Mouse (Mus musculus) embryo, embryonic 11.5 days (tissue): Measurements from ENCODE around the gene Evi5.

Source experiments
- DNase-seq: peaks from one replicate; pipeline ENCODE4 v3.0.0-alpha.2; 2012; ENCODE audit warnings: low read depth, low spot score

The Evi5 gene

DNA sequence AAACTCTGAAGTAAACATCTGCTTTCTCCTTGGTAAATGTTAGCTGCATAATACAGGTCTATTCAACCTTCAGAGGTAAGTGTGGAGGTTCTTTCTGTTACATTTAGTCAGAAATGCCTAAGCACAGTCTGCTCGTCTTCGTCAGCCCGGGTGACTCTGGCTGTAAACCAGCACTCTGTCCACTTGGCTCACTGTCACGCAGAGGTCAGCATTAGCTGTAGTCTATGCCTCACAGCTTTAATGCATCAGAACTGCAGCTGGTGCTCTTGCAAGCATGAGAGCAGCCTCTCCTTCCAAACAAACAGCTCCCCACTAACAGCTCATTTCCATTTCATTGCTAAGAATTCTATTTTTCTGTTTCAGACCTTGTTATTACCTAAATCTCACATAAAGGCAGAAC, 67.4 kb downstream of the Evi5 start:
- DNase-seq: no peak

DNA sequence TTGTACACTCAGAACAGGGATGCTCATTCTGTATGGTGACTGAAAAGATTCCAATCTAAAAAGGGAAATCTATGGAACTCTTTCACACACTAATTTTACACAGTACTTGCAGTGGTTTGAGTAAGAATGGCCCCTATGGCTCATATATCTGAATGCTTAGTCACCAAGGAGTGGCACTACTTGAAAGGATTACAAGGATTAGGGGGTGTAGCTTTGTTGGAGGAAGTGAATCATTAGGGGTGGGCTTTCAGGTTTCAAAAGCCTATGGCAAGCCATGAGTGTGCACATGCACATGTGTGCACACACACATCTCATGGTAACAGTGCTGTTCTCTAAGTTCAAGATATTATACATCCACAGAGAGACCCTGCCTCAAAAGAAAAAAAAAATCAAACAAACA, 72.3 kb downstream of the Evi5 start:
- no peak for DNase-seq

DNA sequence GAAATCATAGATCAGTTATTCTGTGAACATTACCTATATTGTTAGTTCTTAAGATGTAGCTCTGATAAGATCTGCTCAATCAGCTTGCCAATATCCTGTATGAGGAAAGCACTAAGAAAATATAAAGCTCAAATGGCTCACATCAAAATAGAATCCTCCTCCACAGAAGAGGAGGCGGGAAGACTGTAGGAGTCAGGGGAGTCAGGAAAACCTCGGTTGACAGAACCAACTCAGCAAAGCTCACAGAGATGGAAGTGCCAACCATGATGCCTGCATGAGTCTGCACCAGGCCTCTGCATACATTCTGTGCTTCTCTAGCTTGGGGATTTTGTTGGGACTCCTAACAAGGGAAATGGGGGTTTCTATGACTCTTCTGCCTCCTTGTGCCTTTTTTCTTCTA, 73.7 kb downstream of the Evi5 start:
- no peak for DNase-seq

DNA sequence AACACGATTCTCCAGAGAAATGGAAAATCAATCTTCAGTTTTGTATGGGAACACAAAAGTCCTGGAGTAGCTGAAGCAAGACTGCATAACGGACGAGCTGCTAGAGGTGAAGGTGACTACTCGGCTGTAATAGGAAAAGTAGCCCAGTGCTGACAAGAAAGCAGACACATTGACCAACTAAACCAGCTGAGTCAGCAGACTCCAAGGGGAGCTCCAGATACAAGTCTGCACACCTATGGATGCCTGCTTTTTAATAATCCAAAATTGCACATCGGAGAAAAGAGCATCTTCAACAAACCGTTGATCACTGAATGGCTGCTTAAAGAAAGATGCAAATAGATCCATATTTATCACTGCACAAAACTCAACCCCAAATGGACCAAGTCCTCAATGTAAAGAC, 76.6 kb downstream of the Evi5 start:
- DNase-seq: no peak

DNA sequence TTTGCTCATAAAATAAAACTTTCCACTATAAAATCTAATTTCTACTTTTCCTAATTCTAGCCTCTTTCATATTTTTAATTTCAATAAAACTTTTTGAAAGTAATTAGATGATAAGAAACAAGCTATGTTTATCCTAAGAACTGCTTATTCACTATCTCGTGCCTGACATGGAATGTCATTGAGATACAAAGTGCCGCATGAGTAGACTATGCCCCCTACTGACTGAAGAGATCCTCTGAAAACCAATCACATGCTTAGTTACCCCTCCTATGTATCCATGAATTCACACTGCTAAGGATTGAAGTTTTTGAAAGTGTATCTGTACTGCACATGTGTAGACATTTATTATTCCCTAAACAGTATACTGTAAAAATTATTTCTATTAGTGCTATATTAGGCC, 81.0 kb downstream of the Evi5 start:
- DNase-seq: no peak

DNA sequence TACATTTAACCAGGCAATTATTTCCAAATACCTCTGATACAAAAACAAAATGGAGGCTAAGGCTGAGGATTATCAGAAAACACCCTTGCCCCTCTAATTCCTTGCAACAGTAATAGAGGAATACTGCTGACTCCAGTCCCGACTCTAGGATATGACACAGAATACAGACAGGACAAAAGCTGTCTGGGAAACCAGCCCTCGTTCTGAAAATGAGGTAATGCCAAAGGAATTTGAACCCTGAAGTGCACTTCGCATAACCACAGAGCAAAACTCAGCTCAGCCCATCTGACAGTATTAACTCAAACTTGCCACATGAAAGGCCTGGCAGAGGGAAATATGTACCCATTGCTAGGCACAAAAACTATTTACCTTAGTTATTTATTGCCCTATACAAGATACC, 81.6 kb downstream of the Evi5 start:
- DNase-seq: no peak

DNA sequence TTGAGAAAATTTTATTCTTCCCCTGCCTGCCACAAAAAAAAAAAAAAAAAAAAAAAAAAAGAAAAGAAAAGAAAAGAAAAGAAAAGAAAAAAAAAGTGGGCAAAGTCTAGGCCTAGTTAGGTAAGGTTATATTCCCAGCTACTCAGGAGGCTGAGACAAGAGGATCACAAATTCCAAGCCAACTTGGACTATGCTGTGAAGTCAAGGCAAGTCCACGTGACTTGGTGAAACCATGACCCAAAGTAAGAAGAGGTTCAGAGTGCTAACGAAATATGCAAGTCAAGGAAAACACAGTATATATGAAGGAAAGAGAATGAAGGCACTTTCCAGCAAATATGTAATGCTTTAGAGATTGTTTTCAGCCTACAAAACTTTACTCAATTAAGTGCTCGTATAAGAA, 82.4 kb downstream of the Evi5 start:
- DNase-seq: no peak

DNA sequence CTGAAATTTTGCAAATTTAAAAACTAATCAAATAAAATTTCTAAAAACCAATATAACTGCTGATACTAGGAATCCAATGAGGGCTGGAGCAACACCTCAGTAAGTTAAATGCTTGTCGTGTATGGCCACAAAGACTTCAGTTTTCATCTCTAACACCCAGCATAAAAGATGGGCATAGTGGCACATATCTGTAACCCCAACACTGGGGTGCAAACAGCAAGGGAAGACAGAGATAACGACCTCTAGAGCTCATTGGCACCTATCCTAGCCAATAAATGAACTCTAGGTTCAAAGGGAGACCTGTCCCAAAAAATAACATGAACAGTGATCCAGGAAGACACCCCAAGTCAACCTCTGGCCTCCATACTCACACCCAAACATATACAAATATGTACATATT, 82.9 kb downstream of the Evi5 start:
- no peak for DNase-seq

DNA sequence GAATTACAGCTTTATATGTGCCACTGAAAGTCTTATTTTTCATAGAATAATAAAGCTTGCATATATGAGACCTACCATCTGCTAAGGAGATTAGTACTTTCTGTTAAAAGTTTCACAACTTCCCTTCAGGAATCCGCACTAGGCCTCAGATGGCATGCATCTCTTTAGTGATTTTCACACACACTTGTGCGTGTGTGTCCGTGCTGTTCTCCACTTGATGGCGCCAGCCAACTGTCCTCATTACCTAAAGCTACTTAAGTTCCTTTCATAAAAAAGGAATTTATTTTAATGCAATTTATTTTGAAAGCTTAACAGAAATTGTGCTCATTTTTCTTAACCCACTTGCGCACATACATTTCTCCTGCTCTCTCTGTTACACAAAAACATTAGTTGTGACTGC, 85.4 kb downstream of the Evi5 start:
- DNase-seq: no peak

DNA sequence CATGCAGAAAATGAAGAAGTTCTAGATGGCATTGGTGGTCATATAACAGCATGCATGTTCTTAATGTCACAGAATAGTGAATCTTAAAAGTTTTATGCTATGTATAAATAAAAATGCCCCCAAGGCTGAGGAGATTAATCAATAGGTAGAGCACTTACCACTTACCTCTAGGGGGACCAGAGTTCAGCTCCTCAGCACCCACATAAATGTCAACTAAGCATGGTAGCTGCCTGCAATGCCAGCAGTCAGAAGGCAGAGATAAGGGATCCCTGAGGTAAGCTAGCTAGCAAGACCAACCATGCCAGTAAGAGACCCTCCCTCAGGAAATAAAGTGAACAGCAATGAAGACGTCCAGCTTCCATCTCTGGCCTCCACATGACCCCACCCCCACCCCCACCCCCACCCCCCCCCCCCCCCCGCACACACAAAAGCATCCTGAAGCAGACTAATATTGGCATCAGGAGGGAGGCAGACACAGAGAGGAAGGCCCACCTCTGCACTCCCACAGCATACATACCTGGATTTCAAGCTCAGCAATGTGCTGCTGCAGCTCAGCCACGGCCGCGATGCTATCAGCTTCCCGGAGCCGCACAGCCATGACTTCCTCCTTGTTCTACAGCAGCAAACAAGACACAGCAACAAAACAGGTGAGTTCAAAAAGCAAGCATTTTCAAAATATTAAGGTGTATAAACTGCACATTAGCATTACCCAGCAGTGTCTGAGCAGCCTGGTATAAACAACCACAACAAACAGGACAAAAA, 87.0 kb downstream of the Evi5 start:
- DNase-seq: no peak

DNA sequence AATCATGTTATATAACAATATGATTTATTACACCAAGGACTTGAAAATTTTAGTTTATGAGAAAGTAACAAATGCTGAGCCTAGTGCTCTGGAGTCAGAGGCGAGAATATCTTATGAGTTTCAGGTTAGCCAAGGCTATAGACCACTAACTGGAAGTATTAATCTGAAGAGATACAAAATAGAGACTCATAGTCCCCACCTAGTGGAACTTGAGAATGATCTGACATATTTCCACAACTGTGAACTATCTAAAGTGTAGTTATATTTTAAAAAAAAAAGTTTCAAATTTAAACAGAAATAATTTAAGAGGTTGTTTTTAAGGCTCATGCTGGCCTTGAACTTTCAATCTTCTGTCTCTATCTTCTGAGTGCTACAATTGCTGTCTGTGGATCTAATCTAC, 92.5 kb downstream of the Evi5 start:
- no peak for DNase-seq

DNA sequence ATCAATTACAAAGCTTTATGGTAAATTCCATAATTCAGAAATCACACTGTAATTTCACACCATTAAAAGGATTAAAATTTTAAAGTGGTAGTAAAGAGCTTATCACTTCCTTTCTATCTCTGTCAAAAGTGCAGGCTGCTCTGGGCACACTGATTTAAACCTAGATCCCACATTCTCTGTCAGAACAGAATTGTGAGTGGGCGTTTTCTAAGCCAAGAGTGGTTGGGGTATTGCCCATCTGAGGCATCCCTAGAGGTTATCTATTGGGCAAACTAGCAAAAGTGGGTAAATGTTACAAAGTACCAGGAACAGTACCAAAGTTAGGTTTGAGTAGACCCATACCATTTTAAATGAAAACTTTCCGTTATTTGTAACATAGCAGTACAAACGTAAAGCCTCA, 96.1 kb downstream of the Evi5 start:
- no peak for DNase-seq

DNA sequence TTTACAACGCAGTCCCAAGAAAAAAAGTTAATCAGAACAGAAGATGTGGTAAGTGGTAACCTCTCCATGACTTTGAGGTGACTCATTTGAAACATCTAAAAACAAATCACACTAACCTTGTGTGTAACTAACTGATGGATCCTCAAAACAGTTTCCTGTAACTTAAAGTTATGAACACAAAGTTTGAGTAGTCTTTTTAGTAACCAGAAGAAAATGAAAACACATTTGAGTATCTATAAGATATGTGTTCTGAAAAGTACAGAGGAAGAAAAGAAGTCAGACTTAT, 97.4 kb downstream of the Evi5 start:
- no peak for DNase-seq

DNA sequence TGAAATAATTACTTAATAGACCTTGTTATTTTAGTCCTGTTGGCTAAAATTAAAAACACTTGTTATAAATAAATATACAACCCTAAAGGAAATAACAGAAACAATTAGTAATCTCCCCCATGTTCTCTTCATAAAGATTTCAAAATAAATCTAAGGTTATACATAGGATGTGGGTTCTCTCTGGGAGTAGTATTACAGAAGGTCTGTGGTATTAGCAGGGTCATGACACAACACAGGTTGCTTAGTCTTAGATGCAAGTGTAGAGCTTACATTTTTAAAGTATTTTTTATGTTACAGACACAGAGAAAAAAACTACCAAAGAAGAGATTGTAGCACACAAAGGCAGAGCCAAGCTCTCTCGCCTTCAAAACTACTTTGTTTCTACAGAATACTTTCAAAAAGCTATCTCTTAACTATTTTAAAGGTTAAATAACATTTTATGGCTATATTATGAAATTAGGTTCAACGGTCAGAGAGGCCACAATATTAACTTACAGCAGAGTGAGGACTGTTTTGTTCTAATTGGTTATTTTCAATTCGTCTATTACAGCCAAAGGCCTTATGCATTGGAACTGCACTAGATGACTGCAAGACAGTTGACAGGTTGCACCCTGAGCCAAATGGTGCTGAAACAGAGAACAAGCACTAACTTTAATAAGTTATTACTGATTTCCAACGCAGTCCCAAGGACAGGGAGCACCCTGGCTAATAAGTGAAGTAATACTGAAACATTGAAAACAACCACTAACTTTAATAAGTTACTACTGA, 97.9 kb downstream of the Evi5 start:
- no peak for DNase-seq

DNA sequence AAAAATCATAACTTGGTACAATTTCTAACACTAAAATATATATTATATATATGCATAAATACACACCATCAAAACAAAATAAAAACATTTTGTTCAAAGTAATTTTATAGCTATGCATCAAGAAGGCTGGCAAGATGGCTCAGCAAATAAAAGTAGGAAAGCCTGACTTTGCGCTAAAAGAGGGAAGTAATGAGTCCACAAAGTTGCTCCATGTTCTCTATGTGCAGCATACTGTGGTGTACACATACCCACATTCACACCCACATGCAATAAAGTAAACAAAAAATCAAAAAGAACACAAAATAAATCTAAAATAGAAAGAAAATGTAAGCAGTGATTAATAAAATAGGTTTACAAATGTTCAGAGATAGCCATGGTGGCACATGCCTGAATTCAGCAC, 99.0 kb downstream of the Evi5 start:
- DNase-seq: no peak

DNA sequence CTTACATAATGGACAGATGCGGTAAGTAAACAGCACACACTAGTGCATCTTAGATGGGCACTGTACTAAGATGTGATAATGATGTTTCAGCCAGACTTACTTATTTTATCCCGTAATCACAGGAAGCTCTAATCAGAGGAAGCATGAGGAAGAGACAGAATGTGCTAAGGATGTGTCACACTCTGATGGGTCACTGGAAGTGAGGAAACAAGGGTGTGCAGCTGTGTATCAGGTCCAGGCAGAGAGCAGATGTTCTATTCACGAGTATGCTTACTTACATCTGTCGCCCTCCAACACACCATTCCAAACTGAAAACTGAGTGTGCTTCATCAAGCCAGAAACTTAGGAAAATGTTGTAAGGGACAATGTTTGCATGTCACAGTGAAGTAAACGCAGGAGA, 102.9 kb downstream of the Evi5 start:
- no peak for DNase-seq

DNA sequence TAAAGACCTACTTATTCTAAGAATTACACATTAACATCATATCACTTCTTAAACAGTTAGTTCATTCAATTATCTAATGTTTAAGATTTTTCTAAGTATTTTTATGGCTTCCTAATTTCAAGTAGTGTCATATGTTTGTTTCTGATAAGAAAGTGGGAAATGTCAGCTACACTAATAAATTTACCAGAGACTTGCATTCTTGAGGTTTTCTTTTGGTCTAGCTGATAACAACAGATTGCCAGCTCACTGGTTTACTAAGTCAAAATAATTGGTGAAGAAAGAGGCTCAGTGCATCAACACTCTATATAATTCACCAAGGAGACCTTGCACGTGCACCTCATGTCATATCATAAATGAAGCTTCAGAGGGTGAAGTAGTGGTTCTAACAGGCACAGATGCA, 106.7 kb downstream of the Evi5 start:
- no peak for DNase-seq

DNA sequence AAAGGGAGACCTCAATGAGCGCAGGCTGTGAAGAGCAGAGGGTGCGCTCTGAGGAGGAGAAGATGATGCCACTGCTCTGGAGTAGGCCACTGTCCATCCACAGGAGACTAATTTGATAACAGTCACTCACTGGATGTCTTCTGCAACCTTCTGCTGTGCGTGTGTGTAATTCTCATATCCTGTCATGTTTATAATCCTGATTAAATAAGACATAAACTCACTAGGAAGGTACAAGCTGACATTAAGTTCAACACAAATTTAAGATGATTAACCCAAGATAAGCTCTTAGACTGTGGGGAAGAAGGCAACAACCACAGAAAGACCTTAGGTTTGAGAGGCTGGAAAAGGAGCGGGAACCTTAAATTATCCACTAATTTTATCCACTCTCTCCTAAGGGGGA, 109.0 kb downstream of the Evi5 start:
- DNase-seq: no peak

DNA sequence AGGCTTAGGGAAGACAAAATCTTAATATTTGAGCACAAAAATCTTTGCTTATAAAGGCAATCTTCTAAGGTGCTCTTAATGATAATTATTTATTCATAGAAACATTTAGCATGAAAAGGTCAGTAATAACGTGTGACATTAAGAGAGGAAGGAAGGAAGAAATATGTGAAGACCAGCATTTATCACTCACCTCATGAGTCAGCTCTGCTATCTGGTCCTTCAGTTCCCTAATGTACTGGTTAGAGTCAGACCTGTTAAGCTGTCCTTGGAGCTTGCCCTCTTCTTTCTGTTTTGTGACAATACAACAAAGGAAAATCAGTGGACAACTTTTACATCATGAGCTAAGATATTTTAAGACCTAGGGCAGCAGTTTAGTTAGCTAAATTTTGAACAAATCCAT, 110.4 kb downstream of the Evi5 start:
- no peak for DNase-seq

DNA sequence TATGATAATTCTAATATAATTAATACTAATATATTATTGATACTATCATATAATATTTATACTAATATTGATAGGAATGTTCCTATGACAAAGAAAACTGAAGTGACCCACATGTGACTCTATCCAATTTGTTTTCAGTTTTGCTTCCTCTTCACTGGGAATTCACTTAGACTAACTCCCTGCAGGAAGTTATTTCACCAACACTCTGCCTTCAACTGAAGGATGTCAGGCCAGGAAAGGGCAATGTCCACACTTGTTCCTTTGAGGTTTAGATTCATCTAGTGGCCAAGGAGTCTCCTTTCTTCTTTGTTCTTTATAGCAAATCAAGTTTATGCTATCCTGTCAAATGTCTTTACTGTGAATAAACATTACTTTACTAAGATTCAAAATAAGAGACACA, 111.2 kb downstream of the Evi5 start:
- DNase-seq: no peak

DNA sequence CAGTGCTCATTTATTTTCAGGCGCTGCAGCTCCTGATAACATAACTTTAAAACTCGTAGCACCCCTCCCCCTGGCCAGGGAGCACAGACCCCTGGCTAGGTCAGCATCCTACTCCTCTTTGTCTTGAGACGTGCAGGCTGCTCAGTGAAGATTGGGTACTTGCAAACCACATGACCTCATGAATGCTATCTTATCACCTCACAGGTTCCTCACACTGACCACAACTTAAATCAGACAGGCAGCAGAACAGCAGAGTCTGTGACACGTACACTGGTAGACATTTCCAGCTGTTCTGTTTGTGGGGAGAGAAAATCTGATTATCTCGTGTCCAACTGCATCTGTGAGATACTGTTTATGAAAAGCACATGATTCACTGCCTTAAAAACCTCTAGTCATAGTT, 115.8 kb downstream of the Evi5 start:
- peak; percentile 4 for DNase-seq

DNA sequence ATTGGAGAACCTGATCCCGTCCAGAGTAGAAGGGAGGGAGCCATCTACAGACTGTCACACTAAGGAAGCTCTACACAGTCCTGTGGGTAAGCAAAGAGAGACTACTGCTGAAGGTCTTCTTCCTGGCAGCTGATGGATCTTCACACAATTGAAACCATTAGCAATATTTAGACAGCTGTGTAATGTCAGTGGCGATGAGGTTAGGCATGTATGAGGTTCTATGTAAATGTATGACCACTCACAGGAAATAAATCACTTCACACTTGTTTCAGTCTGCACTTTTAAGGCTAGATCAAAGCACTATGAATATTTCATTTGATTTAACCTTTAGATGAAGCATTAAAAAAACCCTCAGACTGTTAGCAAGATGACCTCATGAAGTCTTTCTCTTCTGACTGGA, 118.8 kb downstream of the Evi5 start:
- no peak for DNase-seq

DNA sequence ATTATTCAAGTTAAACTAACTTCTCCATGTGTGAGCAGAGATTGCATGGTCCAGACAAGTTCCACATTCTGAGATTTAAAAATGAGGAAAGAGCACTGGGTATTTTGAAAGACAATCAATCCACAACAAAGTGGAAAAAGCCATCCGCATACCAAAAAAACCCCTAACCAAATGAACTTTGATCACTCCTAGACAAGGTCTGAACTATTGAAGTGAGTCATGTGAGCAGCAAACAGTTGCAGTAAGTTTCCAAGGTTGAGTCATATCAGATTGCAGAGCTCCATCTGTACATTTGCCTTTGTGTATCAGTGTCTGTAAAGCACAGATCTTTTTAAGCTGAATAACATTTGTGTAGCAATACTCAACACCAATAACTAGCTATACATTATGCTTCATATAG, 120.2 kb downstream of the Evi5 start:
- no peak for DNase-seq

DNA sequence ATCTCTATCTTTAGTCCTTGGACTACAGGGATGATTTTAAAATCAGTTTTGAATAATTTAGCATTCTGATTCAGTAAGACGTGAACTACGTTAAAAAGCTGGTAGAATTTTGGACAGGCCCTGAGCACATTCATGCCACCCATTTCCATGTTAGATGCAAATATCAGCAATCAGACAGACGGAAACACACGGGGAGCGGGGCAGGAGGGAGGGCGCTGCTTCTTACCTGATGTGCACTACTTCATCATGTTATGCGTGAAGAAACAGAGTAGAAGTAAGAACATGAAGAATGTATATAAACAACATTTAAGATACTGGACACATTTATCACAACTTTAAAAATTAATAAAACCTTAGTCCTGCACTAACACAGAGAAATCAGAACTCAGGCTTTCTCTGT, 121.3 kb downstream of the Evi5 start:
- DNase-seq: no peak
